Mouse (Mus musculus) stomach, postnatal 0 days (tissue): ENCODE measurements around the gene Polr3g. TPM values are rescaled to one million over a fixed set of nuclear protein-coding genes. Genes with fewer than 3 reads are reported as not detected.
A peak's percentile ranks its signal among the peaks of the same experiment; 100 is the strongest.

Experiments used
- ATAC-seq: fragments of 200-750 bp; cut with Nextera tagmentation; 2 replicates; pipeline ENCODE4 v1.8.0; 2017; ENCODE audit not compliant: low FRiP score, low TSS enrichment
- DNase-seq: peaks from one replicate; pipeline ENCODE4 v3.0.0-alpha.2; 2016; ENCODE audit warnings: low spot score
- H3K27ac ChIP-seq: fragments of 300-500 bp; sonication (generic); replicated peaks from 2 replicates; pipeline ENCODE4 v1.5.1; 2014; ENCODE audit warnings: mild to moderate bottlenecking, control low read depth
- H3K27me3 ChIP-seq: fragments of 300-500 bp; sonication (generic); 2 replicates; pipeline ENCODE4 v1.6.1; 2014; ENCODE audit warnings: low read length; ENCODE audit not compliant: control insufficient read depth, insufficient read depth
- H3K36me3 ChIP-seq: fragments of 300-500 bp; sonication (generic); 2 replicates; pipeline ENCODE4 v1.6.1; 2014; ENCODE audit warnings: low read length, mixed read lengths; ENCODE audit not compliant: control insufficient read depth, insufficient read depth
- H3K4me1 ChIP-seq: fragments of 300-500 bp; sonication (generic); replicated peaks from 2 replicates; pipeline ENCODE4 v1.6.1; 2014; ENCODE audit warnings: antibody characterized with exemption; ENCODE audit not compliant: control insufficient read depth, insufficient read depth
- H3K4me2 ChIP-seq: fragments of 300-500 bp; sonication (generic); replicated peaks from 2 replicates; pipeline ENCODE4 v1.6.1; 2014; ENCODE audit warnings: low read depth, mild to moderate bottlenecking, control low read depth, moderate library complexity
- H3K4me3 ChIP-seq: fragments of 300-500 bp; sonication (generic); 2 replicates; pipeline ENCODE4 v1.5.1; 2014; ENCODE audit warnings: low read depth, low read length, control low read depth
- H3K9ac ChIP-seq: fragments of 300-500 bp; sonication (generic); 2 replicates; pipeline ENCODE4 v1.6.1; 2014; ENCODE audit warnings: mild to moderate bottlenecking, low read length, control low read depth, mixed read lengths
- H3K9me3 ChIP-seq: fragments of 300-500 bp; sonication (generic); 2 replicates; pipeline ENCODE4 v1.6.1; 2016; ENCODE audit warnings: low read length; ENCODE audit not compliant: control insufficient read depth
- CTCF ChIP-seq: IDR thresholded peaks from 2 replicates; pipeline ENCODE4 v1.5.1; 2016; ENCODE audit warnings: antibody characterized with exemption, low read depth, mild to moderate bottlenecking, moderate library complexity
- EP300 ChIP-seq: optimal IDR thresholded peaks from 2 replicates; pipeline ENCODE3; 2016; ENCODE audit warnings: antibody characterized with exemption
- WGBS: fragments of 180-500 bp; shearing (Covaris S2); extraction: QIAGEN DNeasy Blood & Tissue Kit; methylation state at CpG from one replicate; pipeline ENCODE4 v1.1.7; 2014; 5-methylcytosine and 5-hydroxymethylcytosine counted together
- polyA plus RNA-seq: library from polyadenylated mRNA; unstranded; fragments of >200 nt; fragmentation: Nextera tagmentation; extraction: Ambion mirVana; gene quantifications from 2 replicates; pipeline ENCODE4 v1.2.1, GENCODE M21; 2015

Polr3g gene
- polyA plus RNA-seq, 1 experiment from 2014 or later, result 39.6 TPM

DNA sequence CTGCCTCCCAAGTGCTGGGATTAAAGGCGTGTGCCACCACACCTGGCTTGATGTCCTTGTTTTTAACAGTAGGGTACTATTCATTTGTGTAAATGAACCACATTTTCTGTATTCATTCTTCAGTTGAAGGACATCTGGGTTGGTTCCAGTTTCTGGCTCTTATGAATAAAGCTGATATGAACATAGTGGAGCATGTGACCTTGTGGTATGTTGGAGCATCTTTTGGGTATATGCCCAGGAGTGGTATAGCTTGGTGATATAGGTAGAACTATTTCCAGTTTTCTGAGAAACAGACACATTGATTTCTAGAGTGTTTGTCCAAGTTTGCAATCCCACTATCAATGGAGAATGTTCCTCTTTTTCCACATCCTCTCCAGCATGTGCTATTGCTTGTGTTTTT lies 3.1 kb upstream of the Polr3g start:
- no peaks in the 10 kb centered on the region for H3K9me3 ChIP-seq
- H3K4me1 ChIP-seq, result no peaks in the 10 kb centered on the region
- no peaks in the 10 kb centered on the region for H3K36me3 ChIP-seq
- no peak for TF ChIP-seq CTCF
- TF ChIP-seq EP300, result no peak
- no peak overlapping the region for H3K4me3 ChIP-seq
- WGBS, result 100% methylated on average over 1 of the region's 1 CpGs
- ATAC-seq, result no peak
- no peak overlapping the region for H3K27ac ChIP-seq
- H3K4me2 ChIP-seq, result no peak overlapping the region
- H3K27me3 ChIP-seq, result no peaks in the 10 kb centered on the region
- H3K9ac ChIP-seq, result no peak overlapping the region
- no peak for DNase-seq

GRCm38 (mm10) chr13:81711546-81712371 lies 946 bp upstream of the Polr3g start:
- no peak for TF ChIP-seq EP300
- TF ChIP-seq CTCF, result no peak
- H3K36me3 ChIP-seq, result no peaks in the 10 kb centered on the region
- H3K4me3 ChIP-seq, result peak overlapping the region; percentile 76
- no peaks in the 10 kb centered on the region for H3K27me3 ChIP-seq
- peak overlapping the region; percentile 74 for H3K9ac ChIP-seq
- H3K4me2 ChIP-seq, result peak overlapping the region; percentile 99
- peak overlapping the region; percentile 93 for H3K27ac ChIP-seq
- H3K9me3 ChIP-seq, result no peaks in the 10 kb centered on the region
- WGBS, result 2% methylated on average over 42 of the region's 42 CpGs
- H3K4me1 ChIP-seq, result no peaks in the 10 kb centered on the region
- no peak; the same call in 1 of the 2 replicates for ATAC-seq
- peak; percentile 40 for DNase-seq

DNA sequence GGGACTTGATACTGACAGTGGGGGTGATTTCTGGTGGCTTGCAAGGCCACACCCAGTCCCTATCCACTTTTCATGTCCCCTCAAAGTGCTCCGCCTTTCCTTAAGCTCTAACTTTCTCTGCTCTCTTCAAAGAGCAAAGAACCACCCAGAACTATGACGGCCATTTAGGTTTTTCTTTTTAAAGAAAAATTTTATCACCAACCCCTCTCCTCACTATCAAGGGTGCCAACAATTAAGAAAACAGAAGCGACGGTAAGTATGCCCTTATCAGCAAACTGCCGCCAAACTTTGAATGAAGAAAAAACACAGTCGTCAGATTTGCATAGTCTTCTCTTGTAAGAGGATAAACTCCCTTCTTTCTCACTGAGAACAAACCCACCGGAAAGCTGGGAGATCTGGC lies 547 bp downstream of the Polr3g start:
- Histone ChIP-seq H3K4me1 (no peaks in the 10 kb centered on the region), H3K27me3 (no peaks in the 10 kb centered on the region), H3K9me3 (no peaks in the 10 kb centered on the region), H3K4me3 (peak overlapping the region; percentile 76), H3K27ac (peak overlapping the region; percentile 93), H3K36me3 (no peaks in the 10 kb centered on the region), H3K4me2 (peak overlapping the region; percentile 99), H3K9ac (peak overlapping the region; percentile 74)
- under 1% methylated on average over 7 of the region's 7 CpGs for WGBS
- no peak for DNase-seq
- no peak for ATAC-seq
- TF ChIP-seq CTCF (no peak), EP300 (no peak)

DNA sequence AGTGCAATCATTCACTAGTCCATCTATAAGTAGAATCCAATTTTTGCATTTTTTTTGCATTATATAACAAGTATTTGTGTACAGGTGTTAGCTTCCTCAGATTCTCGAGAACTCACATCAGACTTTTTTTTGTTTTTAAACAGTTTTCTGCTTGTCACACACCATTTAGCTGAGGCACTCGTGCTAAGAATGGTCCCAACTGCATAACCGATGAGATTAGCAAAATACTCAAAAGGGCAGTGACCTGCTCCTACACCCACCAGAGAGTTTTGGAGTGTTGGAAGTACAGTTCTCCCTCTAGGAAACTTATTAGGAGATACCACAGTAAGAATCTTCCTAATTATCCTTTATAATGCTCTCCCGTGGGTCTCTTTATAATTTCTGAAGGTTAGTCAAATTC lies 1.0 kb downstream of the Polr3g start:
- Histone ChIP-seq H3K4me3 (peak overlapping the region; percentile 76), H3K9ac (no peak overlapping the region; the same call in 1 of the 2 replicates)
- 32% methylated on average over 4 of the region's 4 CpGs for WGBS

GRCm38 (mm10) chr13:81706311-81706710 lies 4.5 kb downstream of the Polr3g start:
- Histone ChIP-seq H3K4me2 (no peak overlapping the region), H3K27me3 (no peaks in the 10 kb centered on the region), H3K27ac (no peak overlapping the region), H3K9me3 (no peaks in the 10 kb centered on the region), H3K36me3 (no peaks in the 10 kb centered on the region), H3K4me1 (no peaks in the 10 kb centered on the region), H3K4me3 (no peak overlapping the region), H3K9ac (no peak overlapping the region)
- WGBS, result 82% methylated on average over 5 of the region's 5 CpGs
- TF ChIP-seq CTCF, result no peak
- TF ChIP-seq EP300, result no peak
- no peak for DNase-seq
- ATAC-seq, result no peak

More for the DNA sequence above, 1.0 kb downstream of the Polr3g start:
- DNase-seq (no peak), ATAC-seq (no peak)
- Histone ChIP-seq H3K4me2 (peak overlapping the region; percentile 99), H3K36me3 (no peaks in the 10 kb centered on the region), H3K9me3 (no peaks in the 10 kb centered on the region), H3K27me3 (no peaks in the 10 kb centered on the region), H3K4me1 (no peaks in the 10 kb centered on the region), H3K27ac (peak overlapping the region; percentile 5; the same call in 1 of the 2 replicates)
- TF ChIP-seq CTCF, result no peak
- no peak for TF ChIP-seq EP300

DNA sequence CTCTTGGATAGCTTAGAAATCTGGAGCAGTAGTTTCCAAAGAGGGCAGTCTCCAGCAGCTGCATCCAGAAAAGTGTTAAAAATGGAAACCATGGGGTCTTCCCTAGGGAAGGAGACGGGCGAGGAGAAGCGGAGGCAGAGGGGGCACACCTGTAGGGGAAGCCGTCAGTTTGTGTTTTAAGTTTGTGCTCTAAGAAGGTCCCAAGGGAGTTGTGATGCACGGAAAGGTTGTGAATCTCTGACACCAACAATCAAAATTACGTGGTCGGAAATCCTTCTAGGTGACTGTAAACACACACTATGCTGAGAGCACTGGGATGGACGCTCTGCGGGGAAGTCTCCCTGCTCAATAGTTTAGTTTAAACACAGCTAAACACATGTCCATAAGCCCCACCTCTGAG lies 7.2 kb downstream of the Polr3g start:
- 66% methylated on average over 9 of the region's 9 CpGs for WGBS
- ATAC-seq (no peak), DNase-seq (no peak)
- no peaks in the 10 kb centered on the region for H3K9me3 ChIP-seq
- TF ChIP-seq EP300 (no peak), CTCF (no peak)
- H3K4me2 ChIP-seq, result no peak overlapping the region
- no peaks in the 10 kb centered on the region for H3K27me3 ChIP-seq
- H3K36me3 ChIP-seq, result no peaks in the 10 kb centered on the region
- H3K4me1 ChIP-seq, result no peaks in the 10 kb centered on the region
- H3K27ac ChIP-seq, result no peak overlapping the region
- no peak overlapping the region for H3K9ac ChIP-seq
- no peak overlapping the region for H3K4me3 ChIP-seq
